Mouse (Mus musculus) kidney, postnatal 25 days (tissue): Measurements from ENCODE around the gene Epx.

Experiments
- DNase-seq, 2 experiments: peaks; one replicate each; pipeline ENCODE4 v3.0.0; 2021; ENCODE audit warnings: mixed read lengths in 2 of 2

Gene Epx

GRCm38 (mm10) chr11:87875436-87875835, at the start of gene Epx:
TSS of gene Epx (minus strand) at chr11:87875536.
- no peak for DNase-seq

DNA sequence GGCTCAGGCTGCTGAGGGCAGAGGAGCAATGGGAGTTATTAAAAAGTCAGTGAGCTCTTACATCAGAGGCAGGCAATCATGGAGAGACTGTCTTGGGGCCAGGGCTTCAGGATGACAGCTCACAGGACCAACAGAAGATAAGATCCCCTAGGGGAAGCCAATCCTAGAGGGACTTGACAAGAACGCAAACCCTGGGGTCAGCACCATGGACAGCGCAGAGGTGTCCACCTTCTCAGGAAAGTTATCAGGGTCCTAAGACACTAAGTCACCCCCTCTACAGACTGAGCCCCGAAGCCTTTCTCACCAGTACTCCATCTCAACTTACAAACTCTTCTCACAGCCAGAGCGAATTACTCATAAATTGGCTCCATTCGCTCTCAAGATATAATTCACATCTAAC, 45.6 kb upstream of the Epx start, which contains the start of gene Olfr464:
TSS of gene Olfr464 (minus strand) at position 2 of the 400 bp plus-strand sequence.
- DNase-seq: peak in 1 of 2 experiments; percentile 38

- no peak for DNase-seq
These were observed 45.0 kb upstream of the Epx start for GRCm38 (mm10) chr11:87920301-87920700.

GRCm38 (mm10) chr11:87916005-87916404, 40.7 kb upstream of the Epx start:
- DNase-seq: no peak

DNA sequence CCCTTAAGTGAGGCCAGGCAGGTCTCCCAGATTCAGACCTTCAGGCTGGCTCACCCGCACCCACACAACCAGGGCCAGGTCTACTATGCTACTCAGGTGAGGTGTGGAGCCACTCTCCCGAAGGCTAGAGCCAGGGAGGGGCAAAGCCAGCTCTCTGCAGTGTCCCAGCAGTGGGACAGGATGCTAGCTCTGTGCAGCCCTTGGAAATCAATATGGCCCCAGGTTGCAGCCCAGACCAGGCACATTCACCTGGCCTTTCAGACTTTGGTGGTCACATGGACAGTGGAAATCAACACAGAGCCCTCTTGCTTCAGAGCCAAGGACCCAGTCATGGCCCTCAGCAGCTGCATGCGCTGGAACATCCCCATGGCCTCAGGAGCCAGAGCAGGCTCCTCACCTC, 29.0 kb upstream of the Epx start:
- DNase-seq: no peak

GRCm38 (mm10) chr11:87897287-87897686, 22.0 kb upstream of the Epx start, which contains the start of gene Olfr463:
TSS of gene Olfr463 (minus strand) at chr11:87897387.
- DNase-seq: no peak

- no peak for DNase-seq
These were observed 16.8 kb upstream of the Epx start, which contains the start of gene Olfr462 for GRCm38 (mm10) chr11:87892168-87892567. TSS of gene Olfr462 (minus strand) at chr11:87892268.

DNA sequence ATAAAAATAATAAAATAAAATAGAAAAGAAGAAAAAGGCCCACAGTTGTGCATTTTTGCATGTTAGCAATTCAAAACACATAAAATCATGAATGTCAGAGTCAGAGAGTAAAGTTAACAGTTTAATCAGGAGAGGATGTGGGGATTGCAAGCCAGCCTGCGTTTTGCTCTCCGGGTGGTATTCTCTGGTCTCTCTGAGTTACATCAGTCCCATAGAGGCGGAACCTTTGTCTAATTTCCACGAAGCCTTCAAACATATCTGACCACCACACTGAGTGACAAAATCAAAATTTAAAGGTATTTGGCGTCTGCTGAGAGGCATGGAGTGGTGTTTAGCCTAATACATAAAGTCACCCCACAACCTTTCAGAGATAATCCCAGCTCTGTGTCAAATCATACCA, 9.5 kb upstream of the Epx start:
- no peak for DNase-seq

DNA sequence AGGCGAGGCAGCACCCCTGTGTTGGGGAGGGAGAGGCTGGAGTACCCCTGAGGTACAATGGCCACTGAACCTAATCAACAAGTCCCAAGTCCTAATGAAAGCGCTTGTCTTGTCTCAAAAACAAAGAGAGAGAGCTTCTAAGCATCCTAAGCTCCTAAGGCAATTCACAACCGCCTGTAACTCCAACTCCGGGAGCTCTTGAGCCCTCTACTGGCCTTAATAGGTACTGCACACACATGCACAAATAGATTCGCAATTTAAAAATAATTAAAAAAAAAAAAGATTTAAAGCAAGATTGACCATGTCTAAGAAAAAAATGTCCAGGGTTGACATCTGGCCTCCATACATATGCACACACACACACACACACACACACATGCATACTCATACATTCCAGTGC, 8.2 kb upstream of the Epx start:
- DNase-seq: no peak

GRCm38 (mm10) chr11:87881714-87882113, 6.4 kb upstream of the Epx start:
- no peak for DNase-seq

- no peak for DNase-seq
These were observed 4.5 kb upstream of the Epx start for GRCm38 (mm10) chr11:87879826-87880225.

DNA sequence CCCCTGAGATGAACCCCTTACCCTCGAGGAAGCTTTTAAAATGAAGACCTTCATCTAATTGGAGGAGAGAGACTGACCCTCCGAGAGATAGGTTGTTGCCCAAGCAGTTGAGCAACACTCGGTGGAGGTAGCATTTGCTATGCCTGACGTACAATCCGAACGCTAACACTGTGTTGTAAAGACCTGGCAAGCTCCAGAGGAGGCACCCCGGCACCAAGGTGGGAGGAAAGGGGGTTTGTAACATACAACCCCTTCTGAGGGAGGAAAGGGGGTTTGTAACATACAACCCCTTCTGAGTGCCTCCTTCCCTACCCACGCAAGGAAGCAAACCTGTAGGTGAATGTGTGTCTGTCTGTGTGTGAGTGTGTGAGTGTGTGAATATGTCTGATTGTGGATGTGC, 3.6 kb downstream of the Epx start:
- no peak for DNase-seq

DNA sequence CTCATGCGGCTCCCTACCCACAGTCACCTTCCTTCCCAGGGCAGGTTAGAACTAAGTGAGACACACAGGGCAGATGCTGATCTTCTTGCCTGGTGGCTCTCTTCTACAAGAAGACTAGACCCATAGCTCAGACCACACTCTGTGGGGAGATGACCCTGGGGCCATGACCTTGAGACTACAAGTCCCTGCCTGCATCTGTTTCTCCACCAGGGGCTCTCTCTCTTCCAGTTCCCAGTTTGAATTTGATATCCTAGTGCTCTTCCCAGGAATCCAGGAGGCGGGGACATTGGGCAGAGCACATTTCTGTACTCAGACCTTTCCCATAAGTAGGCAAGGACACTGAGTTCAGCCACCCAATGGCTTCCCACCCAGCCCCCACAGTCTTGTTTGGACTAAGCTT, 5.2 kb downstream of the Epx start:
- DNase-seq: no peak

DNA sequence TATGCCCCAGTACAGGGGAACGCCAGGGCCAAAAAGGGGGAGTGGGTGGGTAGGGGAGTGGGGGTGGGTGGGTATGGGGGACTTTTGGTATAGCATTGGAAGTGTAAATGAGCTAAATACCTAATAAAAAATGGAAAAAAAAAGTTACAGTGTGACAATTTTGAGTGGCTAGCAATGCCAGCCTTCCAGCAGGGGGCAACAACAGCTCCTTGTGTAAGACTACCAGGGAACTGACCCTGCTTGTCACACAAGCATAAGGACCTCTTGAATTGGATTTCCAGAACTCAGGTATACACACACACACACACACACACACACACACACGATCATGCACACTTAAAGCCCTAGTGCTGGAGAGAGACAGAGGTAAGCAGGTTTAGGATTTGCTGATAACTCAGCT, 8.4 kb downstream of the Epx start:
- peak in 1 of 2 experiments; percentile 45 for DNase-seq

DNA sequence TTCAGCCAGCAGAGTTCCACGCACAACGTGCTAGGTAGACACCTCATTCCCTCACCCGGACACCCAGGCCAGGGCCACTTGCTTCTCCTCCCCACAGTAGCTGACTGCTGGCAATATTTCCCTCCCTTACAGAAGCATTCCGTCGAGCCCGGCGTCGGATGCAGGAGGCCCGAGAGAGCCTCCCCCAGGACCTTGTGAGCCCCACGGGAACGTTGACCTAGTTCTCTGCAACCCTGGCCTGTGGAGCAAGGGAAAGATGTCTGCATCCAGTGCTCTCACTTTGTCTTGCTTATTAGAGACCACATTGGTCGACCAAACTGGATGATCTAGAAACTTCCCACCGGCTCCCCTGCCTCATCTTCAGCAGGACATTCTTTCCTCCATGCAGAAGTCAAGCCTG, 12.5 kb downstream of the Epx start:
- no peak for DNase-seq

DNA sequence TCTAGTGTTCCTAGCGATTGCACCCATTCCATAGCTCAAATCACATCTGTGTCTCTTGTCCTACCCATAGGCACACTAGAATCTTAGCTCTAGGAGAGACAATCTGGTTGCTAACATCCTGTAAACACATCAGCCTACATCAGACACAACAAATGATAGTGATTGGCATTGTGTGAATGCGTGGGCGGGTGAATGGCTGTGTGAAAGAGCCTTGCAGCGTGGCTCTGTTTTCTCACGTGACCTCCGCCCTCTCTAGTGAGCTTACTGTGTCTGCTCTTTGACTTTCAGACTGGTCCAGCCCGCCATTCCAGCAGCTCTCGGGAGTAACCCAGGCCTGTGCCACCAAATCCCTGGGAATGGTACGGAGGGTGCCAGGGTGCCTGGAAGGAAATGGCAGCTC, 14.9 kb downstream of the Epx start:
- no peak for DNase-seq

DNA sequence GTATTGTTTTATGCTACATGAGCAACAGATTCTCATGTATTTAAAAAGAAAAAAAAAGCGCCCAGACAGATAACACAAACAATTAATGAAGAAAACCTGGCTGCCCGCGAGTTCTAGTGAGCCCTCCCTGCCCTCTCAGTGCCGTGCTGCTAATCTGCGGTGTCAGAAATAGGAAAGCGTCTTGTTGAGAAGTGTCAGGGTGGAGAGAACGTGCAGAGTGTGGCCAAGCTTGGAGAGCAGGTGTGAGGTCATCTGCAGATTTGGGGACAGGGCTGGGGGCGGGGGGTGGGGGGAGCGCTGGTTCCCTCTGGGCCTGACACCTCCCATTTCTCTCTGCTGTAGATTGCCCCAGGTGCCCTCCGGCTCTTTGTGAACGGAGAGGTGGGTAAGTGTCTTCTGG, 16.1 kb downstream of the Epx start:
- no peak for DNase-seq

GRCm38 (mm10) chr11:87854550-87854949, 20.8 kb downstream of the Epx start:
- DNase-seq: no peak

GRCm38 (mm10) chr11:87853597-87853954, 21.8 kb downstream of the Epx start:
- no peak for DNase-seq

DNA sequence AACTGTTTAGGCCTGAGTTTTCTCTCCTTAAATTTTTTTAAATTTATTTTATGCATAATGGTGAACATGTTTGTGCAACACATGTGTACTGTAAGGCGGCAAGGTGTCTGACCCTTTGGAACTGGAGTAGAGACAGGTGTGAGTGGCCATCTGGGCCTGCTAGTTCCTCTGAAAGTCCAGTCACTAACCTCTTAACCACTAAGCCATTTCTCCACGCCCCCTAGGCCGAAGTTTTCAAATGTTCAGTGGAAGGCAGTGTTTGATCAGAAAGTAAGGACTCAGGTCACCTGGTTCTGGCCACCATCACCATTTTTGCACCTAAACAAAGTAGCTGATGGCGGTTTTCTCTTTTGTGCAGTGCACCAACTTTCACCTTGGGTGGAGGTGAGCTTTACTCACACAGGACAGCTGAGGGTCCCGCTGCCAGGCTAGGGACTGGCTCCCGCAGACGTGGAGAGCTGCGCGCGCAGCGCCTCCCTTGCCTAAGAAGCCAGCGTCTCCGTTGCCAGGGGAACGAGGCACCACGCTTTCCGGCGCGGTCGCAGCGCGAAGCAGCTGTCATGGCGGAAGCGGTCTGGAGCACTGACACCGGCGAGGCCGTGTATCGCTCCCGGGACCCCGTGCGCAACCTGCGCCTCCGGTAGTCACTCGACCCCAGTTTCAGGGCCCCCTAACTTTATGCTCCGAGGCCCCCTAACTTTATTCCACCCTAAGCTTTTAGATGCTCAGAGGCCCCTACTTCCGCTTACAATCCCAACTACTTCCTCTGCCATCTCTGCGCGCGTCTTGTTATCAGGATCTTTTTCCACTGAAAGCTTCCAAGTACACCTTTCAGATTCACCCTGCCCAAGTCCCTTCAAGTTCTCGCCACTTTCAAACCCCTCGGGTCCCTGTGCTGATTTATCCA, 22.4 kb downstream of the Epx start, which contains the start of gene Mks1:
TSS of gene Mks1 (plus strand) at position 526 of the 907 bp plus-strand sequence.
- peak; percentile 95 to 96 for DNase-seq

DNA sequence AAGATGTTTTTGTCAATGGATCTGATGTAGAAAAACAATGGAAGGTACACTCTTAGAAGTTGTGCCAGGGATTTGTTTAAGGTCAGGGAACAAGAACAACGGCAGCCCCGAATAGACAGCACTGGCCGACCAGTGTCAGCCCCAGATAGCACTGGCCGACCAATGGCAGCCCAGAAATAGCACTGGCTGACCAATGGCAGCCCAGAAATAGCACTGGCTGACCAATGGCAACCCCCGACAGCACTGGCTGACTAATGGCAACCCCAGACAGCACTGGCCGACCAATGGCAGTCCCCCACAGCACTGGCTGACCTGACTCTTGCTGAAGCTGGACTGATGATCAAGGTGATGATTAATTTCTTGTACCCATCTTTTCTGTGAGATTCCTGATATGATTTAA, 27.5 kb downstream of the Epx start:
- no peak for DNase-seq

DNA sequence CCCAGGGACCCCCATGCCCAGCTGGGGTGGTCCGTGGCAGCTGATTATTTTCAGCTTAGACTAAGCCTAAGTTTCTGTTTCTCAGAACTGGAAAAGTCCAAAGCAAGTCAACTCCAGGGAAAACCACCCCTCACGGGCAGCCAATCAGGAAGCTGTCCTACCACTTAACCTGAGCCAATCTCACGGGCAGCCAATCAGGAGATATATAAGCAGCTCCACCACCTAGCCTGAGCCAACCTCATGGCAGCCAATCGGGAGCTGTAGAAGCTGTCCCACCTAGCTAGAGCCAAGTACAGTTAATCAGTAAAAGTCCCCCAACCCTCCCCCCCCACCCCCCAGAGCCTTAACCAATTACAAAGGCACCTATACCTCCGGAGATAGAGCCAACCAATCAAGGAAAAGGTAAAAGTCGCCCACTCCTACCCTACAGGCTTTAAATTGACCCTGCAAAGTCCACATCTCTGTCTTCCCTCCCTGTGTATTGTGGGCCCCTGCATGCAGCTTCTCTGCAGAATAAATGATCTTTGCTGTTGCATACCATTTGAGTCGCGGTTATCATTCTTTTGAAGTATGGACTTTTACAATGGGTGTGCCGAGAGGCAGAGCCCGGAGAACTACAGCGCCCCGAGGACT, 28.3 kb downstream of the Epx start:
- DNase-seq: peak in 1 of 2 experiments; percentile 57

GRCm38 (mm10) chr11:87841436-87841835, 33.9 kb downstream of the Epx start:
- no peak for DNase-seq

GRCm38 (mm10) chr11:87840676-87841075, 34.7 kb downstream of the Epx start:
- no peak for DNase-seq
